Mouse (Mus musculus): ENCODE data around the gene Efr3b. TPM values are rescaled to one million over a fixed set of nuclear protein-coding genes. Genes with fewer than 3 reads are reported as not detected.

Gene Efr3b
- polyA plus RNA-seq, 1 experiment: not detected

GRCm38 (mm10) chr12:3917668-3918341 lies 120.9 kb downstream of the Efr3b start:
- peaks cover 7% of the 10 kb centered on the region; the same call in 1 of the 2 replicates for H3K4me1 ChIP-seq (ENCODE audit: control insufficient read depth, insufficient read depth, low read length)
- no peak overlapping the region for H3K27ac ChIP-seq (ENCODE audit: insufficient read depth, low read depth, low read length)
- no peak overlapping the region for H3K4me3 ChIP-seq (ENCODE audit: insufficient read depth, low read depth, low read length)
- WGBS: 37% methylated on average over 14 of the region's 14 CpGs
- TF ChIP-seq POLR2A (IDR thresholded peaks at IDR 0.05; ENCODE audit: insufficient read depth, low read depth, low read length) (no peak), CTCF (IDR thresholded peaks at IDR 0.05; ENCODE audit: insufficient read depth, low read depth, low read length) (no peak)

- Histone ChIP-seq H3K4me1 (ENCODE audit: control insufficient read depth, insufficient read depth, low read length) (peaks cover 7% of the 10 kb centered on the region; the same call in 1 of the 2 replicates), H3K27ac (ENCODE audit: insufficient read depth, low read depth, low read length) (no peak overlapping the region), H3K4me3 (ENCODE audit: insufficient read depth, low read depth, low read length) (no peak overlapping the region)
- WGBS: 93% methylated on average over 3 of the region's 3 CpGs
- TF ChIP-seq POLR2A (IDR thresholded peaks at IDR 0.05; ENCODE audit: insufficient read depth, low read depth, low read length): no peak
These were observed 122.9 kb downstream of the Efr3b start for GRCm38 (mm10) chr12:3915852-3916251.

Other genes with a start within 250 kb of the Efr3b start
- gene Dnmt3a, start 232.9 kb downstream of the Efr3b start, polyA plus RNA-seq (2012; ENCODE audit: insufficient read depth, insufficient read length, low replicate concordance, missing spikeins): not detected in 2 replicates
- gene Pomc, start 84.0 kb downstream of the Efr3b start, polyA plus RNA-seq (2012; ENCODE audit: insufficient read depth, insufficient read length, low replicate concordance, missing spikeins): not detected in 2 replicates
- not detected in 2 replicates for gene Dnajc27, start 43.7 kb upstream of the Efr3b start, polyA plus RNA-seq (2012; ENCODE audit: insufficient read depth, insufficient read length, low replicate concordance, missing spikeins)
- not detected in 2 replicates for gene Adcy3, start 94.2 kb upstream of the Efr3b start, polyA plus RNA-seq (2012; ENCODE audit: insufficient read depth, insufficient read length, low replicate concordance, missing spikeins)
- gene Ptrhd1, start 195.1 kb upstream of the Efr3b start, polyA plus RNA-seq (2012; ENCODE audit: insufficient read depth, insufficient read length, low replicate concordance, missing spikeins): not detected in 2 replicates
- not detected in 2 replicates for gene Cenpo, start 195.4 kb upstream of the Efr3b start, polyA plus RNA-seq (2012; ENCODE audit: insufficient read depth, insufficient read length, low replicate concordance, missing spikeins)

All from olfactory bulb, adult 2 months (tissue).